Mouse (Mus musculus) left cerebral cortex, adult 9 months (tissue): ENCODE data around the gene B3glct.

ENCODE experiments used
- DNase-seq, 2 experiments: peaks; one replicate each; pipeline ENCODE4 v3.0.0; 2022; ENCODE audit warnings: low spot score in 2 of 2

Gene B3glct

GRCm38 (mm10) chr5:149748640-149749580 is 70.9 kb downstream of the B3glct start:
- no peak for DNase-seq

- no peak for DNase-seq
Measured at GRCm38 (mm10) chr5:149751861-149752260, 73.8 kb downstream of the B3glct start.

GRCm38 (mm10) chr5:149753073-149753472 is 75.0 kb downstream of the B3glct start:
- DNase-seq = no peak

- DNase-seq = no peak
Measured at GRCm38 (mm10) chr5:149767116-149767515, 89.1 kb downstream of the B3glct start.

- DNase-seq = no peak
Measured at GRCm38 (mm10) chr5:149767651-149768301, 89.7 kb downstream of the B3glct start.

- no peak for DNase-seq
Measured at GRCm38 (mm10) chr5:149769666-149770065, 91.6 kb downstream of the B3glct start.

- DNase-seq = no peak
Measured at GRCm38 (mm10) chr5:149776038-149776437, 98.0 kb downstream of the B3glct start.

- no peak for DNase-seq
Measured at GRCm38 (mm10) chr5:149779740-149780139, 101.7 kb downstream of the B3glct start.

- DNase-seq = no peak
Measured at GRCm38 (mm10) chr5:149780411-149780810, 102.4 kb downstream of the B3glct start.

- no peak for DNase-seq
Measured at GRCm38 (mm10) chr5:149790087-149790486, 112.1 kb downstream of the B3glct start.

- no peak for DNase-seq
Measured at GRCm38 (mm10) chr5:149810071-149810470, 132.0 kb downstream of the B3glct start.

GRCm38 (mm10) chr5:149811835-149812234 is 133.8 kb downstream of the B3glct start:
- DNase-seq = no peak
